ENCODE assay signal across 8 mouse cellular contexts in the genomic region with DNA sequence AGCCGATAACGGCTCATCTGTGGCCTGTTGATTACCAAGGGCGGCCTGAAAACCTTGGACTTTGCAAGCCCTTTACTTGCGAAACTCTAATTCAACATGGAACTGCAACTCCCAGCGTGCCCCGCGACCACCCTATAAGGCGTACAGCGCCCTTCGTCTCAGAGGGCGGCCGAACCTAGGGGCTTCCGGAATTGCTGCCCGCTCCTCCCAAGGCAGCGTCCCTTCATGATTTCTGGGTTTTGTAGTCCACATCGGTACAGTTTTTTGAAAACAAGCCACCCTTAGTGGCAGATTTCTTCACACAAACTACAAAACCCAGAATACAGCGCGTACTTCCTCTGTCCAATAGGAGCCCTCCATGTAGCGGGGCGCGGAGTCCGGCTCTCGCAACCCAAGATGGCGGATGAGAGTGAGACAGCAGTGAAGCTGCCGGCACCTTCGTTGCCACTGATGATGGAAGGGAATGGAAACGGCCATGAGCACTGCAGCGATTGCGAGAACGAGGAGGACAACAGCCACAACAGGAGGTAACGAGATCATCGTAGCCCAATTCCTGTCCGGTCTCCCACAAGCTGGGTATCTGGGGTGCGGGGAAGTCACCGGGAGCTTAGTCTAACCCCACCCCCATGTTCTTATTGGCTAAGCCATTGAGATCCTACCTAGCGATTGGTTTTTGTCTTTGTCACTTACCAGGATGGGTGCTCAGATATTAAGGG. TPM values are rescaled to one million over a fixed set of nuclear protein-coding genes. Genes with fewer than 3 reads are reported as not detected.
DNase-seq lines count a peak whose midpoint lies in the region; ATAC-seq lines count a peak whose summit lies in the region.

A gene (plus strand): TSS at position 15 of the 716 bp plus-strand sequence.
A gene (minus strand): TSS at position 158 of the 716 bp plus-strand sequence.

- intact Hi-C loops in gastrocnemius, postnatal 14 days (cut with DNase I; ENCODE audit: low total_unique reads): no loop called here
- intact Hi-C loops in left cerebral cortex, postnatal 10 days (cut with DNase I): no loop called here

- DNase-seq in adrenal gland, adult (ENCODE audit: inconsistent age in 2 of 2, low spot score in 1 of 2): peak; percentile 96 to 99
- peak; percentile 99 for DNase-seq in embryo, embryonic 10.5 days (ENCODE audit: low spot score)
- DNase-seq in gastrocnemius, postnatal 14 days: peak; percentile 93
- DNase-seq in left cerebral cortex, postnatal 10 days (ENCODE audit: extremely low spot score in 1 of 2, low spot score in 2 of 2): peak; percentile 96 to 98
- peak; percentile 94 for DNase-seq in right cerebral cortex, postnatal 25 days
- peak; percentile 89 for DNase-seq in urinary bladder, postnatal 4 days (ENCODE audit: low spot score in 2 of 2)

- ATAC-seq in inflammation-experienced regulatory T-cells, adult 6 months: peak; percentile 96
- ATAC-seq in megakaryocyte-erythroid progenitor cell, adult 5-6 weeks (replicated peaks; ENCODE audit: low FRiP score, low TSS enrichment, poor library complexity, severe bottlenecking): peak; percentile 97

RNA-seq across cellular contexts. Expression of the first gene that starts in this region (rescaled TPM):
- total RNA-seq in gastrocnemius, postnatal 14 days (2021): 10 to 100 TPM; 42.8 to 44.0 TPM
- polyA plus RNA-seq in inflammation-experienced regulatory T-cells, adult 6 months (2017; shearing (Covaris generic)): 100 to 1,000 TPM in 2 of 3 experiments, 10 to 100 TPM in 1; 63.6 to 113 (median 106) TPM
- 10 to 100 TPM; 82.8 to 83.1 TPM for total RNA-seq in left cerebral cortex, postnatal 10 days (2021)
- 33.2 and 36.9 TPM in 2 replicates for total RNA-seq in megakaryocyte-erythroid progenitor cell, adult 5-6 weeks (2014; fragmentation: Nextera tagmentation)
- total RNA-seq in megakaryocyte-erythroid progenitor cell, adult 5-6 weeks (2017): 37.6 and 42.0 TPM in 2 replicates

RNA-seq across cellular contexts. Expression of the second gene that starts in this region (rescaled TPM):
- total RNA-seq in gastrocnemius, postnatal 14 days (2021): 10 to 100 TPM; 22.8 to 30.0 TPM
- 10 to 100 TPM; 19.9 to 27.5 (median 25.4) TPM for polyA plus RNA-seq in inflammation-experienced regulatory T-cells, adult 6 months (2017; shearing (Covaris generic))
- total RNA-seq in left cerebral cortex, postnatal 10 days (2021): 10 to 100 TPM; 97.2 to 97.4 TPM
- 24.5 and 40.3 TPM in 2 replicates for total RNA-seq in megakaryocyte-erythroid progenitor cell, adult 5-6 weeks (2014; fragmentation: Nextera tagmentation)
- total RNA-seq in megakaryocyte-erythroid progenitor cell, adult 5-6 weeks (2017): 4.0 and 9.3 TPM in 2 replicates

Comparison
In these comparisons a context has a peak if more than half of its experiments do, and no peak if none do; other contexts are left out.
1. Peak in every context shown above with its lines: DNase-seq and ATAC-seq.